Mouse (Mus musculus) liver, embryonic 13.5 days (tissue): ENCODE data around the gene Ano10. TPM values are rescaled to one million over a fixed set of nuclear protein-coding genes. Genes with fewer than 3 reads are reported as not detected.

Experiments used
- ATAC-seq: fragments of 200-750 bp; cut with Nextera tagmentation; 2 replicates; pipeline ENCODE4 v1.8.0; 2017; ENCODE audit warnings: low read depth, mild to moderate bottlenecking, moderate number of reproducible peaks, moderate library complexity
- DNase-seq: peaks from one replicate; pipeline ENCODE4 v3.0.0; 2022
- H3K27ac ChIP-seq: fragments of 300-500 bp; sonication (generic); 2 replicates; pipeline ENCODE4 v1.5.1; 2015; ENCODE audit warnings: moderate library complexity, mild to moderate bottlenecking, inconsistent platforms
- H3K27me3 ChIP-seq: fragments of 300-500 bp; sonication (generic); 2 replicates; pipeline ENCODE4 v1.6.1; 2015; ENCODE audit warnings: mild to moderate bottlenecking, inconsistent platforms
- H3K36me3 ChIP-seq: fragments of 300-500 bp; sonication (generic); 2 replicates; pipeline ENCODE4 v1.6.1; 2015; ENCODE audit warnings: mild to moderate bottlenecking, inconsistent platforms
- H3K4me1 ChIP-seq: fragments of 300-500 bp; sonication (generic); replicated peaks from 2 replicates; pipeline ENCODE4 v1.6.1; 2015; ENCODE audit warnings: inconsistent platforms
- H3K4me2 ChIP-seq: fragments of 300-500 bp; sonication (generic); 2 replicates; pipeline ENCODE4 v1.6.1; 2015; ENCODE audit warnings: inconsistent platforms, mild to moderate bottlenecking, moderate library complexity
- H3K4me3 ChIP-seq: fragments of 300-500 bp; sonication (generic); replicated peaks from 2 replicates; pipeline ENCODE4 v1.5.1; 2015; ENCODE audit warnings: mild to moderate bottlenecking, inconsistent platforms
- H3K9ac ChIP-seq: fragments of 300-500 bp; sonication (generic); 2 replicates; pipeline ENCODE4 v1.6.1; 2015; ENCODE audit warnings: mild to moderate bottlenecking, inconsistent platforms
- H3K9me3 ChIP-seq: fragments of 300-500 bp; sonication (generic); replicated peaks from 2 replicates; pipeline ENCODE4 v1.6.1; 2016; ENCODE audit warnings: inconsistent platforms
- WGBS: fragments of 180-500 bp; shearing (Covaris S2); methylation state at CpG from one replicate; pipeline ENCODE4 v1.1.7; 2015; ENCODE audit not compliant: insufficient replicate concordance; 5-methylcytosine and 5-hydroxymethylcytosine counted together
- polyA plus RNA-seq: library from polyadenylated mRNA; unstranded; fragments of >200 nt; fragmentation: Nextera tagmentation; extraction: Ambion mirVana; gene quantifications from 2 replicates; pipeline ENCODE4 v1.2.1, GENCODE M21; 2015

Gene Ano10
- polyA plus RNA-seq, 1 experiment from 2014 or later: 10.8 TPM

GRCm38 (mm10) chr9:122270913-122271312 is 23.3 kb downstream of the Ano10 start:
- Histone ChIP-seq H3K27ac (no peak overlapping the region), H3K9me3 (no peaks in the 10 kb centered on the region), H3K9ac (no peak overlapping the region), H3K27me3 (no peaks in the 10 kb centered on the region), H3K4me3 (no peak overlapping the region), H3K4me2 (no peak overlapping the region), H3K4me1 (no peaks in the 10 kb centered on the region; the same call in 1 of the 2 replicates), H3K36me3 (no peaks in the 10 kb centered on the region)
- 63% methylated on average over 10 of the region's 10 CpGs for WGBS
- no peak for ATAC-seq
- no peak for DNase-seq

DNA sequence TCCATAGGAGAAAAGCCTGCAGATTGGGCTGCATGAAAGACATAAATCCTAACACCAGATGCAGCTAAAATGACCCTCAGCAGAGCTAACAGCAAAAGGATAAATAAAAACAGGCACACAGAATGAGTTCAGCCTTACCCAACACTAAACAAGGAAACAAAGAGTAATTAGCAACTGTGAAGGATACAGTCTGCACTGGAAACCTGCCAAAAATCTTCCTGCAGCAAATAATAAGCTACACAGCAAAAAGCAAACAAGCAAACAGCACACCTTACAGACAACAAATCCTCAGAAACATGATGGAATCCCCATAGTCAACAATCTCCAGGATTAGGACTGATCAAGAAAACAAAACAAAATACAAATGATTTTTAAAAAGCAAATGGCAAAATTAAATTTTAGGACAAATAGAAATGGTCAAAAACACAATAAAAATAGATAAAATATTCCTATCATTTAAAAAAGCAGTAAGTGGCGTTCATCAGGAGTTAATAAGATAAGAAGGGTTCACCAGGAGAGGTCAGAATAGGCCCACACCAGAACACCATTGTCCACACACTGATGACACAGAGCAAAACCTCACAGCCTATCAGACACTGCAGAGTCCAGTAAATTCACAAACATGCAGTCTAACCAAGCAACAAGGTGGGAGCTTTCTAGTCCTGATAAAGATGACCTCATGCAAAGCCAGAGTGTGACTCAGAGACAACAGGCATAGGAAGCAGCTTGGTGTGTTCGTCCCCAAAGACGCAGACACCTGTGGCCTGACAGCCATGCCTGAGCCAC is 24.8 kb downstream of the Ano10 start:
- Histone ChIP-seq H3K27me3 (no peaks in the 10 kb centered on the region), H3K9me3 (no peaks in the 10 kb centered on the region), H3K36me3 (no peaks in the 10 kb centered on the region), H3K27ac (no peak overlapping the region), H3K4me2 (no peak overlapping the region), H3K4me3 (no peak overlapping the region), H3K4me1 (no peaks in the 10 kb centered on the region), H3K9ac (no peak overlapping the region)
- no peak for DNase-seq
- ATAC-seq: no peak
- 50% methylated on average over 3 of the region's 3 CpGs for WGBS

- Histone ChIP-seq H3K27me3 (no peaks in the 10 kb centered on the region), H3K4me1 (no peaks in the 10 kb centered on the region), H3K36me3 (no peaks in the 10 kb centered on the region), H3K4me3 (no peak overlapping the region), H3K27ac (no peak overlapping the region), H3K9ac (no peak overlapping the region), H3K9me3 (no peaks in the 10 kb centered on the region), H3K4me2 (no peak overlapping the region)
- DNase-seq (no peak), ATAC-seq (no peak)
- 70% methylated on average over 10 of the region's 10 CpGs for WGBS
These were observed 28.6 kb downstream of the Ano10 start for GRCm38 (mm10) chr9:122265526-122266210.

DNA sequence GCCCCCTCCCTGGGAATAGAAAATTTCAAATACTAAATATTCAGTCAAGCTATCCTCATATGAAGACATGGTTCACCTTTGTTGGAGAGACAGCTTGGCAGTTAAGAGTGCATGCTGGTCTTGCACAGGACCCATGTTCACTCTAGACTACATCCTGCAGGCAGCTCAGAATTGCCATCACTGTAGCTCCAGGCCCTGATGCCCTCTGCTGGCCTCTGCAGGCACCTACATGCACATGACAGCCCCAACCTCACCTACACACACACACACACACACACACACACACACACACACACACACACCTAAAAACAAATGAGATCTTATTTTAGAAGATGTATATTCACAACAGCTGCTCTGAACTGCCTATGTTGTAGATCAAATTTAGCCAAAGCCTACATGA is 31.1 kb downstream of the Ano10 start:
- Histone ChIP-seq H3K4me3 (no peak overlapping the region), H3K36me3 (no peaks in the 10 kb centered on the region), H3K27me3 (no peaks in the 10 kb centered on the region), H3K9ac (no peak overlapping the region), H3K4me2 (no peak overlapping the region), H3K9me3 (no peaks in the 10 kb centered on the region), H3K4me1 (no peaks in the 10 kb centered on the region), H3K27ac (no peak overlapping the region)
- ATAC-seq (no peak), DNase-seq (no peak)

- WGBS: 71% methylated on average over 3 of the region's 3 CpGs
- H3K4me3 ChIP-seq: no peak overlapping the region
- H3K36me3 ChIP-seq: 0 out of 2 replicates have a peak, but pooled peaks cover 2% of the 10 kb centered on the region
- no peaks in the 10 kb centered on the region for H3K27me3 ChIP-seq
- H3K9me3 ChIP-seq: no peaks in the 10 kb centered on the region
- no peaks in the 10 kb centered on the region for H3K4me1 ChIP-seq
- H3K9ac ChIP-seq: no peak overlapping the region
- H3K4me2 ChIP-seq: no peak overlapping the region
- H3K27ac ChIP-seq: no peak overlapping the region
- ATAC-seq: no peak
- DNase-seq: no peak
These were observed 39.8 kb downstream of the Ano10 start for GRCm38 (mm10) chr9:122254386-122254785.

- Histone ChIP-seq H3K4me1 (no peaks in the 10 kb centered on the region), H3K27ac (no peak overlapping the region), H3K9me3 (no peaks in the 10 kb centered on the region), H3K36me3 (0 out of 2 replicates have a peak, but pooled peaks cover 2% of the 10 kb centered on the region), H3K4me3 (no peak overlapping the region), H3K9ac (no peak overlapping the region), H3K4me2 (no peak overlapping the region), H3K27me3 (no peaks in the 10 kb centered on the region)
- ATAC-seq (no peak), DNase-seq (no peak)
- 64% methylated on average over 1 of the region's 1 CpGs for WGBS
These were observed 42.1 kb downstream of the Ano10 start for GRCm38 (mm10) chr9:122252113-122252512.

GRCm38 (mm10) chr9:122248168-122248567 is 46.1 kb downstream of the Ano10 start:
- 41% methylated on average over 8 of the region's 8 CpGs for WGBS
- 0 out of 2 replicates have a peak, but pooled peaks cover 2% of the 10 kb centered on the region for H3K36me3 ChIP-seq
- DNase-seq (no peak), ATAC-seq (no peak)
- H3K9ac ChIP-seq: no peak overlapping the region
- no peak overlapping the region for H3K4me2 ChIP-seq
- H3K4me1 ChIP-seq: no peaks in the 10 kb centered on the region
- no peaks in the 10 kb centered on the region for H3K9me3 ChIP-seq
- H3K27ac ChIP-seq: no peak overlapping the region
- no peak overlapping the region for H3K4me3 ChIP-seq
- H3K27me3 ChIP-seq: no peaks in the 10 kb centered on the region

DNA sequence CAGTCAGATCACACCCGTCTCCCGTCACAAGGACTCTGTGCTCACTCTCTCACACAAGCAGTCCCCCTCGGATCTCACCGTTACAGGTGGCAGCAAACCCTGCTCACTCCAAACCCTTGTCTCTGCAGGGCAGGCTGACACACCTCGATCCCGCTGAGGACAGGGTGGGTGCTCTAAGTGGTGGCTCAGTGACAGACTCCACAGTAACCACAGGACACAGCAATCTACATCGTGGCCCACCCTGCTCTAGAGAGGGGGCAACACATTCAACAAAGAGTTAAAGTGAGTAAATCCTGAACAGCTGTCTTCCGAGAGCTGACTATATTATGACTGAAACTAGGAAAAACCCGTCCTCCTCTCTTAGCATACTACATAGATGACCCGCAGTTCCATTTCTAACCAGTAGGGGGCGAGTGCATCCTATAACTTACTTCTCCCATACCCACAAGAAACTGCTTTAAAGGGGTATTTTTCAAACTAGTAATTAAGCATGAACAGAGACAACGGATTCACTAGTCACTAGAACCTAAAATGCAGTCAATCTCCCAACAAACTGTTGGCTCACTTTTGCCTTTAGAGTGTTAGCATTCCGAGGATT is 46.7 kb downstream of the Ano10 start:
- no peak overlapping the region for H3K9ac ChIP-seq
- H3K36me3 ChIP-seq: no peaks in the 10 kb centered on the region
- ATAC-seq (peak; percentile 41; the same call in 1 of the 2 replicates), DNase-seq (peak; percentile 48)
- H3K9me3 ChIP-seq: no peaks in the 10 kb centered on the region
- no peak overlapping the region for H3K27ac ChIP-seq
- H3K4me1 ChIP-seq: no peaks in the 10 kb centered on the region
- H3K4me2 ChIP-seq: no peak overlapping the region
- H3K27me3 ChIP-seq: no peaks in the 10 kb centered on the region
- 42% methylated on average over 13 of the region's 13 CpGs for WGBS
- H3K4me3 ChIP-seq: no peak overlapping the region

GRCm38 (mm10) chr9:122245879-122246278 is 48.3 kb downstream of the Ano10 start:
- Histone ChIP-seq H3K4me1 (no peaks in the 10 kb centered on the region), H3K4me2 (no peak overlapping the region), H3K9ac (no peak overlapping the region), H3K27me3 (no peaks in the 10 kb centered on the region), H3K4me3 (no peak overlapping the region), H3K9me3 (no peaks in the 10 kb centered on the region), H3K36me3 (no peaks in the 10 kb centered on the region), H3K27ac (no peak overlapping the region)
- 60% methylated on average over 8 of the region's 8 CpGs for WGBS
- no peak for DNase-seq
- no peak for ATAC-seq

DNA sequence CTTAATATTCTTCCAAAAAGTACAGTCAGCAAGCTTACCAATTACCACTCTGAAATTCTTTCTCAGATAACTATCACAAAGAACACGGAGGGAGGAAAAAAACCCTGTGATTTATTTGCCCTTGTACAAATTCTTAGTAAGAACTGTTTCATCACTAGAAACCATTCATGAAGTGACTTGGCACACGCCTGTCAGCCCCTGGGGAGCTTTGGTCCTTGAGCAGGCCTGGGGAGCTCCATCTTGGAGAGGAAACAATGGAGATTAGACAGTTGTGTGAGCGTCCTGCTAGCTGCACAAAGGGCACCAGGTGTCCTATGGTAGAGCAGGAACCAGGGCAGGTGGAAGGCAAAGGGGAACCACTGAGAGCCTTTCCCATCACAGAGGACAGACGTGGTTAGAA is 48.8 kb downstream of the Ano10 start:
- H3K9ac ChIP-seq: no peak overlapping the region
- WGBS: 56% methylated on average over 4 of the region's 4 CpGs
- ATAC-seq (no peak), DNase-seq (no peak)
- no peaks in the 10 kb centered on the region for H3K36me3 ChIP-seq
- H3K4me3 ChIP-seq: no peak overlapping the region
- no peak overlapping the region for H3K4me2 ChIP-seq
- H3K9me3 ChIP-seq: no peaks in the 10 kb centered on the region
- H3K27me3 ChIP-seq: no peaks in the 10 kb centered on the region
- no peaks in the 10 kb centered on the region for H3K4me1 ChIP-seq
- H3K27ac ChIP-seq: no peak overlapping the region

- H3K9me3 ChIP-seq: no peaks in the 10 kb centered on the region
- H3K36me3 ChIP-seq: no peaks in the 10 kb centered on the region
- H3K4me1 ChIP-seq: no peaks in the 10 kb centered on the region
- WGBS: 11% methylated on average over 2 of the region's 2 CpGs
- no peak overlapping the region for H3K4me2 ChIP-seq
- no peak for ATAC-seq
- no peak for DNase-seq
- no peak overlapping the region for H3K27ac ChIP-seq
- no peak overlapping the region for H3K4me3 ChIP-seq
- H3K9ac ChIP-seq: no peak overlapping the region
- H3K27me3 ChIP-seq: no peaks in the 10 kb centered on the region
These were observed 49.4 kb downstream of the Ano10 start for GRCm38 (mm10) chr9:122244800-122245165.
